Mouse (Mus musculus): ENCODE measurements around the gene Cstb. TPM values are rescaled to one million over a fixed set of nuclear protein-coding genes. Genes with fewer than 3 reads are reported as not detected.
A peak's percentile ranks its signal among the peaks of the same experiment; 100 is the strongest.

Cstb gene
- polyA plus RNA-seq (2014; fragmentation: Nextera tagmentation; extraction: Ambion mirVana) = 122 and 123 TPM in 2 replicates

- Histone ChIP-seq H3K4me3 (ENCODE audit: low read depth, low read length) (peak within 1 kb of the TSS; percentile 84), H3K4me1 (ENCODE audit: control insufficient read depth, insufficient read depth, low read length) (peaks cover 4% of the 10 kb centered on the region), H3K9me3 (replicated peaks; ENCODE audit: control insufficient read depth, low read length) (no peaks in the 10 kb centered on the region), H3K27ac (ENCODE audit: low read depth, low read length) (peak within 1 kb of the TSS; percentile 68), H3K4me2 (peak within 1 kb of the TSS; percentile 76), H3K27me3 (ENCODE audit: control insufficient read depth, insufficient read depth, low read length) (no peaks in the 10 kb centered on the region), H3K36me3 (ENCODE audit: control insufficient read depth, insufficient read depth, low read length) (peaks cover 5% of the 10 kb centered on the region; the same call in 1 of the 2 replicates), H3K9ac (ENCODE audit: low read depth, low read length) (peak within 1 kb of the TSS; percentile 90)
- peak; percentile 90 for ATAC-seq (replicated peaks; ENCODE audit: insufficient number of reproducible peaks, low FRiP score, low TSS enrichment)
- WGBS (ENCODE audit: insufficient replicate concordance) = 2% methylated on average over 40 of the region's 40 CpGs
Observed at GRCm38 (mm10) chr10:78425181-78426041, at the start of gene Cstb. Gene Cstb (plus strand): TSS chr10:78425669.

- H3K9me3 ChIP-seq (replicated peaks; ENCODE audit: control insufficient read depth, low read length) = no peaks in the 10 kb centered on the region
- no peak overlapping the region for H3K4me2 ChIP-seq
- H3K27me3 ChIP-seq (ENCODE audit: control insufficient read depth, insufficient read depth, low read length) = peaks cover 4% of the 10 kb centered on the region; the same call in 1 of the 2 replicates
- H3K4me1 ChIP-seq (ENCODE audit: control insufficient read depth, insufficient read depth, low read length) = no peaks in the 10 kb centered on the region
- 90% methylated on average over 7 of the region's 7 CpGs for WGBS (ENCODE audit: insufficient replicate concordance)
- no peaks in the 10 kb centered on the region for H3K36me3 ChIP-seq (ENCODE audit: control insufficient read depth, insufficient read depth, low read length)
- no peak for ATAC-seq (replicated peaks; ENCODE audit: insufficient number of reproducible peaks, low FRiP score, low TSS enrichment)
- no peak overlapping the region for H3K27ac ChIP-seq (ENCODE audit: low read depth, low read length)
- no peak overlapping the region for H3K4me3 ChIP-seq (ENCODE audit: low read depth, low read length)
- no peak overlapping the region for H3K9ac ChIP-seq (ENCODE audit: low read depth, low read length)
Observed at GRCm38 (mm10) chr10:78378516-78378915, 47.0 kb upstream of the Cstb start.

GRCm38 (mm10) chr10:78383567-78383966 is 41.9 kb upstream of the Cstb start:
- H3K27ac ChIP-seq (ENCODE audit: low read depth, low read length) = no peak overlapping the region
- no peak overlapping the region for H3K4me3 ChIP-seq (ENCODE audit: low read depth, low read length)
- ATAC-seq (replicated peaks; ENCODE audit: insufficient number of reproducible peaks, low FRiP score, low TSS enrichment) = no peak
- H3K4me2 ChIP-seq = no peak overlapping the region
- no peaks in the 10 kb centered on the region for H3K4me1 ChIP-seq (ENCODE audit: control insufficient read depth, insufficient read depth, low read length)
- 73% methylated on average over 3 of the region's 3 CpGs for WGBS (ENCODE audit: insufficient replicate concordance)
- no peak overlapping the region for H3K9ac ChIP-seq (ENCODE audit: low read depth, low read length)
- no peaks in the 10 kb centered on the region for H3K9me3 ChIP-seq (replicated peaks; ENCODE audit: control insufficient read depth, low read length)
- H3K27me3 ChIP-seq (ENCODE audit: control insufficient read depth, insufficient read depth, low read length) = no peaks in the 10 kb centered on the region
- no peaks in the 10 kb centered on the region for H3K36me3 ChIP-seq (ENCODE audit: control insufficient read depth, insufficient read depth, low read length)

- Histone ChIP-seq H3K9me3 (replicated peaks; ENCODE audit: control insufficient read depth, low read length) (no peaks in the 10 kb centered on the region), H3K9ac (ENCODE audit: low read depth, low read length) (no peak overlapping the region), H3K4me3 (ENCODE audit: low read depth, low read length) (no peak overlapping the region), H3K4me2 (no peak overlapping the region), H3K36me3 (ENCODE audit: control insufficient read depth, insufficient read depth, low read length) (no peaks in the 10 kb centered on the region), H3K27me3 (ENCODE audit: control insufficient read depth, insufficient read depth, low read length) (peaks cover 14% of the 10 kb centered on the region), H3K27ac (ENCODE audit: low read depth, low read length) (no peak overlapping the region), H3K4me1 (ENCODE audit: control insufficient read depth, insufficient read depth, low read length) (no peaks in the 10 kb centered on the region)
- 54% methylated on average over 5 of the region's 5 CpGs for WGBS (ENCODE audit: insufficient replicate concordance)
- ATAC-seq (replicated peaks; ENCODE audit: insufficient number of reproducible peaks, low FRiP score, low TSS enrichment) = no peak
Observed at GRCm38 (mm10) chr10:78385520-78385919, 39.9 kb upstream of the Cstb start.

- Histone ChIP-seq H3K4me3 (ENCODE audit: low read depth, low read length) (no peak overlapping the region), H3K4me2 (no peak overlapping the region), H3K27me3 (ENCODE audit: control insufficient read depth, insufficient read depth, low read length) (peaks cover 33% of the 10 kb centered on the region), H3K36me3 (ENCODE audit: control insufficient read depth, insufficient read depth, low read length) (no peaks in the 10 kb centered on the region), H3K27ac (ENCODE audit: low read depth, low read length) (no peak overlapping the region), H3K9ac (ENCODE audit: low read depth, low read length) (no peak overlapping the region), H3K4me1 (ENCODE audit: control insufficient read depth, insufficient read depth, low read length) (no peaks in the 10 kb centered on the region), H3K9me3 (replicated peaks; ENCODE audit: control insufficient read depth, low read length) (no peaks in the 10 kb centered on the region)
- no peak for ATAC-seq (replicated peaks; ENCODE audit: insufficient number of reproducible peaks, low FRiP score, low TSS enrichment)
- 59% methylated on average over 20 of the region's 20 CpGs for WGBS (ENCODE audit: insufficient replicate concordance)
Observed at GRCm38 (mm10) chr10:78388216-78388980, 37.1 kb upstream of the Cstb start.

- no peaks in the 10 kb centered on the region for H3K9me3 ChIP-seq (replicated peaks; ENCODE audit: control insufficient read depth, low read length)
- H3K27me3 ChIP-seq (ENCODE audit: control insufficient read depth, insufficient read depth, low read length) = peaks cover 33% of the 10 kb centered on the region
- no peak overlapping the region for H3K4me3 ChIP-seq (ENCODE audit: low read depth, low read length)
- H3K4me1 ChIP-seq (ENCODE audit: control insufficient read depth, insufficient read depth, low read length) = no peaks in the 10 kb centered on the region; the same call in 1 of the 2 replicates
- H3K36me3 ChIP-seq (ENCODE audit: control insufficient read depth, insufficient read depth, low read length) = no peaks in the 10 kb centered on the region
- H3K9ac ChIP-seq (ENCODE audit: low read depth, low read length) = no peak overlapping the region
- ATAC-seq (replicated peaks; ENCODE audit: insufficient number of reproducible peaks, low FRiP score, low TSS enrichment) = no peak
- 25% methylated on average over 4 of the region's 4 CpGs for WGBS (ENCODE audit: insufficient replicate concordance)
- no peak overlapping the region for H3K4me2 ChIP-seq
- no peak overlapping the region for H3K27ac ChIP-seq (ENCODE audit: low read depth, low read length)
Observed at GRCm38 (mm10) chr10:78390982-78391470, 34.4 kb upstream of the Cstb start.

- Histone ChIP-seq H3K9me3 (replicated peaks; ENCODE audit: control insufficient read depth, low read length) (no peaks in the 10 kb centered on the region), H3K27ac (ENCODE audit: low read depth, low read length) (no peak overlapping the region), H3K9ac (ENCODE audit: low read depth, low read length) (no peak overlapping the region), H3K4me3 (ENCODE audit: low read depth, low read length) (no peak overlapping the region), H3K4me1 (ENCODE audit: control insufficient read depth, insufficient read depth, low read length) (no peaks in the 10 kb centered on the region; the same call in 1 of the 2 replicates), H3K4me2 (no peak overlapping the region; the same call in 1 of the 2 replicates), H3K27me3 (ENCODE audit: control insufficient read depth, insufficient read depth, low read length) (peaks cover 33% of the 10 kb centered on the region), H3K36me3 (ENCODE audit: control insufficient read depth, insufficient read depth, low read length) (no peaks in the 10 kb centered on the region)
- ATAC-seq (replicated peaks; ENCODE audit: insufficient number of reproducible peaks, low FRiP score, low TSS enrichment) = peak; percentile 33; the same call in 1 of the 2 replicates
- WGBS (ENCODE audit: insufficient replicate concordance) = 3% methylated on average over 18 of the region's 18 CpGs
Observed at GRCm38 (mm10) chr10:78392072-78392471, 33.4 kb upstream of the Cstb start.

GRCm38 (mm10) chr10:78395377-78395776 is 30.1 kb upstream of the Cstb start:
- Histone ChIP-seq H3K9ac (ENCODE audit: low read depth, low read length) (no peak overlapping the region), H3K27me3 (ENCODE audit: control insufficient read depth, insufficient read depth, low read length) (peaks cover 20% of the 10 kb centered on the region), H3K4me3 (ENCODE audit: low read depth, low read length) (no peak overlapping the region), H3K4me2 (no peak overlapping the region), H3K9me3 (replicated peaks; ENCODE audit: control insufficient read depth, low read length) (no peaks in the 10 kb centered on the region), H3K27ac (ENCODE audit: low read depth, low read length) (no peak overlapping the region), H3K4me1 (ENCODE audit: control insufficient read depth, insufficient read depth, low read length) (peaks cover 16% of the 10 kb centered on the region), H3K36me3 (ENCODE audit: control insufficient read depth, insufficient read depth, low read length) (peaks cover 6% of the 10 kb centered on the region; the same call in 1 of the 2 replicates)
- WGBS (ENCODE audit: insufficient replicate concordance) = 71% methylated on average over 3 of the region's 3 CpGs
- no peak for ATAC-seq (replicated peaks; ENCODE audit: insufficient number of reproducible peaks, low FRiP score, low TSS enrichment)
